Mouse (Mus musculus) small intestine, adult 2 months (tissue): Measurements from ENCODE around the gene Vmn1r209.
"Not testable (repeated sequence)": the region's sequence is repeated elsewhere in the genome, so short reads cannot be mapped to it uniquely, and the experiment has no call there.

Experiments used
- CTCF ChIP-seq: fragments of 200-500 bp; IDR thresholded peaks from 2 replicates; pipeline ENCODE4 v1.5.1; 2012; ENCODE audit warnings: low read depth, mild to moderate bottlenecking, control low read depth, inconsistent platforms, low read length, moderate library complexity, mixed read lengths; ENCODE audit not compliant: insufficient replicate concordance, insufficient read length; ENCODE audit errors: extremely low read depth
- POLR2A ChIP-seq: fragments of 200-500 bp; IDR thresholded peaks from 2 replicates; pipeline ENCODE4 v1.6.1; 2012; ENCODE audit warnings: low read depth, mild to moderate bottlenecking, control low read depth, inconsistent platforms, low read length, moderate library complexity

- not testable (repeated sequence) for TF ChIP-seq POLR2A, CTCF
These were observed 21.4 kb downstream of the Vmn1r209 start for GRCm38 (mm10) chr13:22788096-22788495.
